Mouse (Mus musculus) erythroblast, embryonic 14.5 days (primary cell): ENCODE results near the gene Gamt.

ENCODE experiments used
- GATA1 ChIP-seq: IDR thresholded peaks from 2 replicates; pipeline ENCODE4 v1.6.1; 2012; ENCODE audit warnings: low read length, inconsistent platforms, mixed read lengths
- TAL1 ChIP-seq: IDR thresholded peaks from 3 replicates; pipeline ENCODE4 v1.6.1; 2012; ENCODE audit warnings: low read length, inconsistent platforms, mixed read lengths

- TF ChIP-seq GATA1 (no peak), TAL1 (no peak)
Measured at GRCm38 (mm10) chr10:80239791-80240190, 21.0 kb downstream of the Gamt start.
